Mouse (Mus musculus): ENCODE results near the gene Prr36.

Prr36 gene

GRCm38 (mm10) chr8:4205246-4206123, 11.8 kb downstream of the Prr36 start:
- in situ Hi-C loops (cut with MboI, MseI) = loop anchor here (10.0 kb wide), 1 partner anchor 59 kb away; no protein-coding TSS in a partner anchor

GRCm38 (mm10) chr8:4201321-4201720, 15.9 kb downstream of the Prr36 start:
- in situ Hi-C loops (cut with MboI, MseI) = loop anchor here (10.0 kb wide), 1 partner anchor 63 kb away; no protein-coding TSS in a partner anchor

GRCm38 (mm10) chr8:4193588-4193894, 23.7 kb downstream of the Prr36 start:
- in situ Hi-C loops (cut with MboI, MseI) = no loop called here

GRCm38 (mm10) chr8:4192807-4193587, 24.3 kb downstream of the Prr36 start:
- in situ Hi-C loops (cut with MboI, MseI) = no loop called here

- in situ Hi-C loops (cut with MboI, MseI) = no loop called here
These were observed 25.0 kb downstream of the Prr36 start for GRCm38 (mm10) chr8:4192305-4192704.

- in situ Hi-C loops (cut with MboI, MseI) = no loop called here
These were observed 28.1 kb downstream of the Prr36 start for GRCm38 (mm10) chr8:4189031-4189722.

GRCm38 (mm10) chr8:4188605-4189004, 28.7 kb downstream of the Prr36 start:
- in situ Hi-C loops (cut with MboI, MseI) = no loop called here

- in situ Hi-C loops (cut with MboI, MseI) = no loop called here
These were observed 31.1 kb downstream of the Prr36 start for GRCm38 (mm10) chr8:4186151-4186550.

- in situ Hi-C loops (cut with MboI, MseI) = no loop called here
These were observed 33.9 kb downstream of the Prr36 start for GRCm38 (mm10) chr8:4183409-4183808.

- in situ Hi-C loops (cut with MboI, MseI) = no loop called here
These were observed 43.2 kb downstream of the Prr36 start for GRCm38 (mm10) chr8:4174018-4174417.

GRCm38 (mm10) chr8:4172486-4172885, 44.8 kb downstream of the Prr36 start:
- in situ Hi-C loops (cut with MboI, MseI) = no loop called here

- in situ Hi-C loops (cut with MboI, MseI) = loop anchor here (5.0 to 10.0 kb wide), 3 partner anchors 57 to 509 kb away; partner anchors contain the start of gene Lrrc8e
These were observed 49.3 kb downstream of the Prr36 start for GRCm38 (mm10) chr8:4167918-4168317.

GRCm38 (mm10) chr8:4166881-4167525, 50.3 kb downstream of the Prr36 start:
- in situ Hi-C loops (cut with MboI, MseI) = loop anchor here (5.0 to 10.0 kb wide), 3 partner anchors 58 to 510 kb away; partner anchors contain the start of gene Lrrc8e

- in situ Hi-C loops (cut with MboI, MseI) = loop anchor here (5.0 to 10.0 kb wide), 3 partner anchors 59 to 511 kb away; partner anchors contain the start of gene Lrrc8e
These were observed 51.2 kb downstream of the Prr36 start, which contains the start of gene Evi5l for GRCm38 (mm10) chr8:4165852-4166751. Gene Evi5l, plus strand, starts transcription at chr8:4166567.

- in situ Hi-C loops (cut with MboI, MseI) = loop anchor here (5.0 to 10.0 kb wide), 3 partner anchors 59 to 512 kb away; partner anchors contain the start of gene Lrrc8e
These were observed 51.9 kb downstream of the Prr36 start for GRCm38 (mm10) chr8:4165176-4165851.

- in situ Hi-C loops (cut with MboI, MseI) = loop anchor here (5.0 to 10.0 kb wide), 2 partner anchors 62 to 530 kb away; partner anchors contain the start of genes Lrrc8e and Stxbp2
These were observed 54.5 kb downstream of the Prr36 start for GRCm38 (mm10) chr8:4162786-4163185.

All from T-helper 2 cell (primary cell).